Mouse (Mus musculus) E14TG2a.4 (cell line): ENCODE data around the gene Morc3.
"Not testable (repeated sequence)": the region's sequence is repeated elsewhere in the genome, so short reads cannot be mapped to it uniquely, and the experiment has no call there.

Experiments used
- H3K27me3 ChIP-seq: 2 replicates; pipeline ENCODE4 v1.6.1; 2014; ENCODE audit warnings: low read length, control low read depth; ENCODE audit not compliant: insufficient read depth
- H3K36me3 ChIP-seq: 2 replicates; pipeline ENCODE4 v1.6.1; 2014; ENCODE audit warnings: low read length, control low read depth; ENCODE audit not compliant: insufficient read depth
- H3K4me1 ChIP-seq: replicated peaks from 2 replicates; pipeline ENCODE4 v1.6.1; 2014; ENCODE audit warnings: low read depth, low read length, control low read depth
- H3K4me3 ChIP-seq: replicated peaks from 2 replicates; pipeline ENCODE4 v1.5.1; 2014; ENCODE audit warnings: mild to moderate bottlenecking, low read length
- H3K9me3 ChIP-seq: 2 replicates; pipeline ENCODE4 v1.6.1; 2014; ENCODE audit warnings: low read length, control low read depth
- CTCF ChIP-seq: conservative IDR thresholded peaks from 2 replicates; pipeline ENCODE4 v1.5.1; 2014; ENCODE audit warnings: low read length
- NANOG ChIP-seq: IDR thresholded peaks from 2 replicates; pipeline ENCODE4 v1.6.1; 2014; ENCODE audit warnings: borderline replicate concordance, low read length, mixed read lengths
- POU5F1 ChIP-seq: IDR thresholded peaks from 2 replicates; pipeline ENCODE4 v1.6.1; 2014; ENCODE audit warnings: low read length, borderline replicate concordance

Morc3 gene

DNA sequence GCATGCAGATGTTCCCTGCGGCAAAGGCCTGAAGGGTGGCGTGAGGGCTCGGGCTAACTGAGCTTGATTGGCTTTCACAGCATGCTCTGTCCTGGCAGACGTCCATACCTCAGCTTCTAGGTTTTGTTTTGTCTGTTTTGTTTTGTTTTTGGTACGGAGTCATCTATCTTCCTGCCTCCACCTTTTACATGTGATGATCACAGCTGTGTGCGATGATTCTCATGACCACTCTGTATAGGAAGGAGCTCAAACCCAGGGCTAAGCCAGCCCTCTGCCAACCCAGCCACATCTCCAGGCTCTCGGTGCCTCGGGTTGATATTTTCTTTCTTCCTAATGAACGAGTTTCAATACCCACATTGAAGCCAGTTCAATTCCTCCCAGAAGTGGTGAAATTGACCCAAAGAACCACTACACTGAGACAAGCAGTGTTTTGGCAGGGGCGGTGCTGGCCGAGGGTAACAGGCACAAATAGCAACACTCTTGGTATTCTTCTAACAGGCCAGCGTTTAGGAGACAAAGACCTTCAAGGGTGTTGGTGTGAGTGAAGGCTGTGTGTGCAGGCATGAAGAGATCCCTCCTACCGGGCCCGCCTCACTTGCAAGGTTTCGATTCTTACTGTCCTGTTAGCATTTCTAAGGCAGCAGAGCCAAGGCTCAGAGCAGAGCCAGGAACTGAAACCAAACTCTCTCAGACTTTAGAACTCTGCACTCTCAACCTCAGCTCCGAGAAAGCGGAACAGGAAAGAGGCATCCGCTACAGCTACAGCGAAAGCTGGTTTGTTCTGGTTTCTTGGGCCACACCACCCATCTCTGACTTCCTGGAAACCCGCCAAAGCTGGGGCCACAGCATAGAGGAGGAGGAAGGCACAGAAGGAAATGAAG is 15.8 kb upstream of the Morc3 start:
- Histone ChIP-seq H3K4me3 (peak overlapping the region; percentile 72), H3K36me3 (peaks cover 8% of the 10 kb centered on the region), H3K27me3 (no peaks in the 10 kb centered on the region), H3K9me3 (peaks cover 11% of the 10 kb centered on the region), H3K4me1 (peaks cover 64% of the 10 kb centered on the region)
- TF ChIP-seq POU5F1, result no peak
- no peak for TF ChIP-seq CTCF
- no peak for TF ChIP-seq NANOG

DNA sequence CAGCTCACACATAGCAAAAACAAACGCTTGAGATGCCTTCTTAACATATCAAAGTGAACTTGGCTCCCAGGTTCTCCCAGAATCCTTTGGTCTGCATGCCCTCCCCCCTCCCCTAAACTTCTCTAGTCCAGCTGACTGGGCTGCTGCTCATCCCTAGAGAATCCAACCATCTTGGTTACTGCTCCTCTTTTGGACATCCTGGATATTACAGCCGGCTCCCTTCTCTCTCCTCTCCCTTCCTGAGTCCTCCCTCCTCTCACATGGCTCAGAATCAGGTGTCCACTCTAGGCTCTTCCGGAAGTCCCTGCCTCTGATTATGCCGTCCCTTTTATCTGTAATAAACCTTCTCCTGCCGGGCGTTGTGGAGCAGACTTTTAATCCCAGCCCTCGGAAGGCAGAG is 15.1 kb upstream of the Morc3 start:
- peak; percentile 41 for TF ChIP-seq CTCF
- TF ChIP-seq NANOG, result no peak
- Histone ChIP-seq H3K9me3 (peaks cover 4% of the 10 kb centered on the region), H3K4me1 (peaks cover 70% of the 10 kb centered on the region), H3K36me3 (0 out of 2 replicates have a peak, but pooled peaks cover under 1% of the 10 kb centered on the region), H3K4me3 (peak overlapping the region; percentile 72), H3K27me3 (no peaks in the 10 kb centered on the region)

GRCm38 (mm10) chr16:93817371-93817770 is 14.6 kb upstream of the Morc3 start:
- Histone ChIP-seq H3K27me3 (no peaks in the 10 kb centered on the region), H3K4me1 (peaks cover 72% of the 10 kb centered on the region), H3K36me3 (no peaks in the 10 kb centered on the region), H3K4me3 (peak overlapping the region; percentile 30; the same call in 1 of the 2 replicates), H3K9me3 (no peaks in the 10 kb centered on the region)
- TF ChIP-seq CTCF (no peak), POU5F1 (no peak), NANOG (no peak)

DNA sequence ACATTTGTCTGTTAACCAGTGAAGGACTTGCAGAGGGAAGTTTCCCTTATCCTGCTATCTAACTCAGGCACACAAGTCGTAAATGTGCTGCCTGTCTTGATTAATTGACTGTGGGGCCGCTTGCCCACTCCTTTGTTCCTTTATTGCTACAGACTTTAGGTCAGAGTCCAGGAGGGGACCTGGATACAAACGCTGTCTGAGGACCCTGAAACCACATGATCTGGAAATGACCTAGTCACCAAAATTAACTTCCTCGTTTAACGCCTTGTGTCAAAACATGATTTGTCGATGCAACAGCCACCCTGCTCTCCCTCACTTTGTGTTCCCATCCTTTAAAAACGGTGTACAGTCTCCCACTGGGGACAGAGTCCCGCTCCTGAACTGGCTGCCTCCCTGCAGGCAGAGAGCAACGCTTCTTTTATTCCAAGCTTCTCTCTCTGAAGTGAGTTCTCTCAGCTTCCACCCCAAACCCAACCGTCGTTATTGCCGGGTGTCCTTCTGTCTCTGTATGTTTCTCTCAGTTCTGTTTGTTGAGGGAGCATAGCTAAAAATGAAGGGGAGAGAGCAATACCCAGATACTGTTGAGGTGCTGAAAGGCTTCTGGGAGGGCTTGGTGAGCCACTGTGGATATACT is 13.1 kb upstream of the Morc3 start:
- H3K36me3 ChIP-seq, result peaks cover 7% of the 10 kb centered on the region; the same call in 1 of the 2 replicates
- H3K27me3 ChIP-seq, result no peaks in the 10 kb centered on the region
- no peak for TF ChIP-seq CTCF
- TF ChIP-seq POU5F1, result no peak
- TF ChIP-seq NANOG, result no peak
- peaks cover 12% of the 10 kb centered on the region for H3K9me3 ChIP-seq
- peaks cover 83% of the 10 kb centered on the region for H3K4me1 ChIP-seq
- no peak overlapping the region; the same call in 1 of the 2 replicates for H3K4me3 ChIP-seq

DNA sequence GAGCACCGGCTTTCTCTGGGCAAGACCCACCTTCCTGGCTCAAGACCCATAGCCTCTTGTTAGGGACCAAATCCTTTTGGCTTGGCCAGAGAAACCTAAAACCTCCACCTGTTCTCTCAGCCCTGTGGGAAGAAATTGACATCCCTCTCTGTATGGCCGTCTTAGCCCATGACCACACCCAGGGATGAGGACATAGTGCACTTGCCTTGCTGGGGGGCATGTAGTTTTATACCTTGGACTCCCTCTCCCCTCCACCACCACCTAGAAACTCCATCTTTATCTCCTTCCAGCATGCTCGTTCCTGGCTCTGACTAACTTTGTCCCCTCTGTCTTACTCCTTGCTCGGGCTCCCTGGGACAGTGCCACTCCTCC is 12.6 kb upstream of the Morc3 start:
- no peaks in the 10 kb centered on the region for H3K27me3 ChIP-seq
- no peak for TF ChIP-seq CTCF
- no peak for TF ChIP-seq POU5F1
- no peak for TF ChIP-seq NANOG

GRCm38 (mm10) chr16:93820040-93820439 is 11.9 kb upstream of the Morc3 start:
- Histone ChIP-seq H3K4me1 (peaks cover 77% of the 10 kb centered on the region), H3K36me3 (peaks cover 15% of the 10 kb centered on the region), H3K4me3 (no peak overlapping the region), H3K9me3 (peaks cover 22% of the 10 kb centered on the region), H3K27me3 (no peaks in the 10 kb centered on the region)
- TF ChIP-seq CTCF (no peak), POU5F1 (no peak), NANOG (no peak)

More for the DNA sequence above, 12.6 kb upstream of the Morc3 start:
- Histone ChIP-seq H3K36me3 (peaks cover 12% of the 10 kb centered on the region), H3K4me1 (peaks cover 78% of the 10 kb centered on the region), H3K9me3 (peaks cover 17% of the 10 kb centered on the region), H3K4me3 (no peak overlapping the region; the same call in 1 of the 2 replicates)

GRCm38 (mm10) chr16:93821706-93822105 is 10.2 kb upstream of the Morc3 start:
- no peaks in the 10 kb centered on the region for H3K27me3 ChIP-seq
- TF ChIP-seq POU5F1 (no peak), NANOG (no peak), CTCF (no peak)
- H3K4me3 ChIP-seq, result no peak overlapping the region
- peaks cover 18% of the 10 kb centered on the region for H3K36me3 ChIP-seq
- H3K4me1 ChIP-seq, result peaks cover 70% of the 10 kb centered on the region
- peaks cover 22% of the 10 kb centered on the region for H3K9me3 ChIP-seq

DNA sequence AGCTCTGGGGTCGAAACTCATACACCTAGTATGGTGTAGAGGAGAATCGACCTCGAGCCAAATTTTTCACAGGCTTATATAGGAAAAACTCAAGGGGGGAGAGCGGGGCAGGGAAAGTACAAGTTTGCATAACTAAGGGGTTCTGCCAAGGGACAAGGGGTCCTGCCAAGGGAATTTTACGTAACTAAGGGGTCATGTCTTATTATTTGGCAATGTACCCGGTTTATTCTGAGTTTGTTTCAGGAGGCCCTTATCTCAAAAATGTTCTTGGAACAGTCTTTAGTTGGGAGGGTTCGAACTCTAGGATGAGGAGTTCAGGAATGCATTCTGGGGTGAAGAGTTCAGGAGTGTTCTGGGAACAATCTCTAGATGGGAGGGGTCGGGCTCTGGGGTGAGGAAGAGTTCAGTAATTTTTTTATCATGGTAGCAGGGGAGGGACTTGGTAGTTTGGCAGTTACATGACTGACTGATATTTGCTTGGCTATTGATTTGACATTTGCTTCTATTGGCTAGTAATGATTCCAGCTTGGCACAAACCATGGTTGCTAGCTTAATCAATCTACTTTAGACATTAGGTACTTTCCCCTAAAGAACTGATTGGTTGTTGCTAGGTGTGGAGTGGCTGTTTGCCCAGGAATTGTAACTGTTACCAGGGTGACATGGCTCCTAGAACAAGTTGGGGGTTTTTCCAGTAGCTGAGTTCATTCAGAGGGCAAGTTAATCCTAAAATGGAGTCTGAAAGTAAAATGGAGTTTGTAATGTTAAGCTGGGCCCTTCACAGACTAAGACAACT is 9.3 kb upstream of the Morc3 start:
- H3K36me3 ChIP-seq, result peaks cover 18% of the 10 kb centered on the region
- H3K4me1 ChIP-seq, result peaks cover 70% of the 10 kb centered on the region
- H3K27me3 ChIP-seq, H3K4me3 ChIP-seq: not testable (repeated sequence)
- peaks cover 23% of the 10 kb centered on the region for H3K9me3 ChIP-seq
